Mouse (Mus musculus) testis, adult 2 months (tissue): ENCODE measurements around the gene Sptssa. TPM values are rescaled to one million over a fixed set of nuclear protein-coding genes. Genes with fewer than 3 reads are reported as not detected.

Experiments used
- H3K27ac ChIP-seq: fragments of 200-500 bp; 2 replicates; pipeline ENCODE4 v1.5.1; 2012; ENCODE audit warnings: low read depth, low read length; ENCODE audit not compliant: control insufficient read depth, insufficient read depth
- H3K27me3 ChIP-seq: fragments of 200-500 bp; 2 replicates; pipeline ENCODE4 v1.6.1; 2012; ENCODE audit warnings: mild to moderate bottlenecking, low read length, moderate library complexity; ENCODE audit not compliant: control insufficient read depth, insufficient read depth
- H3K36me3 ChIP-seq: fragments of 200-500 bp; 2 replicates; pipeline ENCODE4 v1.6.1; 2012; ENCODE audit warnings: mild to moderate bottlenecking, low read length; ENCODE audit not compliant: control insufficient read depth, insufficient read depth
- H3K4me1 ChIP-seq: fragments of 200-500 bp; 2 replicates; pipeline ENCODE4 v1.6.1; 2012; ENCODE audit warnings: low read length; ENCODE audit not compliant: control insufficient read depth, insufficient read depth
- H3K4me3 ChIP-seq: fragments of 200-500 bp; 2 replicates; pipeline ENCODE4 v1.5.1; 2012; ENCODE audit warnings: low read depth, mild to moderate bottlenecking, low read length, moderate library complexity, mixed read lengths; ENCODE audit not compliant: control insufficient read depth
- CTCF ChIP-seq: fragments of 200-500 bp; IDR thresholded peaks from 2 replicates; pipeline ENCODE4 v1.5.1; 2012; ENCODE audit warnings: low read depth, mild to moderate bottlenecking, inconsistent platforms, low read length, moderate library complexity; ENCODE audit not compliant: control insufficient read depth, insufficient read depth, insufficient replicate concordance
- POLR2A ChIP-seq: fragments of 200-500 bp; IDR thresholded peaks from 2 replicates; pipeline ENCODE4 v1.6.1; 2012; ENCODE audit warnings: low read depth, mild to moderate bottlenecking, inconsistent platforms, low read length, moderate library complexity; ENCODE audit not compliant: control insufficient read depth
- polyA plus RNA-seq: library from polyadenylated mRNA; depleted of rRNA; stranded (reverse); fragments of >200 nt; gene quantifications from 2 replicates; pipeline ENCODE4 v1.2.3, GENCODE M21; 2012

Gene Sptssa
- polyA plus RNA-seq, 1 experiment = 25.1 TPM

GRCm38 (mm10) chr12:54655292-54656038 lies 908 bp downstream of the Sptssa start:
- no peaks in the 10 kb centered on the region for H3K27me3 ChIP-seq
- peak overlapping the region; percentile 65 for H3K27ac ChIP-seq
- peaks cover 13% of the 10 kb centered on the region for H3K4me1 ChIP-seq
- H3K4me3 ChIP-seq = peak overlapping the region; percentile 76
- no peak for TF ChIP-seq CTCF
- no peak for TF ChIP-seq POLR2A
- H3K36me3 ChIP-seq = no peaks in the 10 kb centered on the region; the same call in 1 of the 2 replicates

GRCm38 (mm10) chr12:54654741-54655140 lies 1.6 kb downstream of the Sptssa start:
- H3K4me1 ChIP-seq = peaks cover 13% of the 10 kb centered on the region
- no peak for TF ChIP-seq POLR2A
- no peak for TF ChIP-seq CTCF
- no peaks in the 10 kb centered on the region for H3K27me3 ChIP-seq
- no peak overlapping the region for H3K27ac ChIP-seq
- H3K4me3 ChIP-seq = no peak overlapping the region
- no peaks in the 10 kb centered on the region; the same call in 1 of the 2 replicates for H3K36me3 ChIP-seq

DNA sequence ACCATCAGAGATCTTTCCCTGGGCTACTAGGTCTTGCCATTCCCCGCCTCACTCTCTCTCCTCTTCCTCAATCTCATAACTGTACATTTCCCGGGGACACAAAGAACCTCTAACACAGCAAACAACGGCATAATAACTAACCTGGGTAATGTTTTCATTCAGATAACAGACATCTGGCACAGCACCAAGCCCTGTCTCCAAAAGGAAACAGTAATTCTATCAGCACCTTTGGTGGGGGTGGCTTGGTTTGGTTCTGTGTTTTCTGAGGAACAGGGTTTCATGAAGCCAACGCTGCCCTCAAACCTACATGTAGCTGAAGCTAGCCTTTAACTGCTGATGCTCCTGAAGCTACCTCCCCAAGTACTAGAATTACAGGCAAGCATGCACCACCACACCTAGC lies 2.2 kb downstream of the Sptssa start:
- Histone ChIP-seq H3K4me1 (peaks cover 13% of the 10 kb centered on the region), H3K27ac (no peak overlapping the region), H3K36me3 (no peaks in the 10 kb centered on the region; the same call in 1 of the 2 replicates), H3K4me3 (no peak overlapping the region), H3K27me3 (no peaks in the 10 kb centered on the region)
- TF ChIP-seq POLR2A = no peak
- no peak for TF ChIP-seq CTCF

DNA sequence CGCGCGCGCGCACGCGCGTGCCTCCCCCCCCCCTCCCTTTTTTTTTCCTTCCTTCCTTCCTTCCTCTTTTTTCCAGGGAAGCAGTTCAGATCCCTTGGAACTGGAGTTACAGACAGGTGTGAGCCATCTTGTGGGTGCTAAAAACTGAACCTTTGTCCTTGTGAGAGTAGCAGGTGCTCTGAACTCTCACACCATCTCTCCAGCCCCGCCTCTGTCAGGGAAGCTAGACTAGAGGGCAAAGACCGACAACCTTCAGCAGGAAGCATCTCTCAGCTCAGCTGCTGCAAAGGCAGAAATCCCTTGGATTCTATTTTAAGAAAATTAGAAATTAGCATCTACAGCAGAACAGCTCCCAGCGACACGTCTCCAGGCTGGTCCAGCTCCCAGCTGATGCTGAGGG lies 4.0 kb downstream of the Sptssa start:
- H3K4me1 ChIP-seq = peaks cover 13% of the 10 kb centered on the region
- TF ChIP-seq POLR2A (no peak), CTCF (no peak)
- no peak overlapping the region for H3K27ac ChIP-seq
- no peaks in the 10 kb centered on the region for H3K36me3 ChIP-seq
- no peaks in the 10 kb centered on the region for H3K27me3 ChIP-seq
- H3K4me3 ChIP-seq = no peak overlapping the region

DNA sequence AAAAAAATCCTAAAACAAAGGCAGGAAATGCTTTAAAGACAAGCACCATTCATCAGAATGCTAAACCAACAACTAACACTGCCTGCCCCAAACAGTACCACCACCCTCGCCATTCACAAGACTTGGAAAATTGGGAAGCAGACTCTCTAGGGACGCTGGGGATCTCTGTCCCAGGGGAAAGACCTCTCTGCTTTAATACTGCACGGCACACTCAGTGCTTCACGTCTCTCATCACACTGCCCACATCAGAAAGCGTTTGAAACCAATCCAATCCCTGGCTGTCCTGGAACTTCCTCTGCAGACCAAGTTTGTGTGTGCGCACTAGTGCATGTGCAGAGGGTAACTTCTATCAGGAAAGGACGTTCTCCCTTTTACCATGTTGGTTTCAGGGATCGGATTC lies 4.6 kb downstream of the Sptssa start:
- TF ChIP-seq POLR2A = no peak
- TF ChIP-seq CTCF = no peak
- Histone ChIP-seq H3K36me3 (no peaks in the 10 kb centered on the region), H3K4me1 (peaks cover 13% of the 10 kb centered on the region), H3K27me3 (no peaks in the 10 kb centered on the region), H3K4me3 (no peak overlapping the region), H3K27ac (no peak overlapping the region)

DNA sequence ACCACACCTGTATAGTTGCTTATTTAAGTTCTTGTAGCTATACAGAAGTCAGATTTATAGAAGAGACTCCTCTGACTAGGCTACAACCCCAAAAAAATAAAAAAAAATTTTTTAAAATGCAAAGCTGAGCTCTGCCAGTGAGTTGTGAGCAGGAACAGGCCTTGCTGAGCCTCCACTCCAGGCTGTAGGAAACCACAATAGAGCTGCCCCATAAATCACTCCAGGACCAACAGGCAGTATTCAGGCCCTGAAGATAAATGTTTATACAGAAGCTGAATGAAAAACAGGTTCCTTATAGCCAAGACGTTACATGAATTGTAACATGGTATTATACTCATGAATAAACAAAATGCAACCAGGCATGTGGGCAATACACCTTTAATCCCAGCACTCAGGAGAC lies 5.2 kb downstream of the Sptssa start:
- Histone ChIP-seq H3K36me3 (no peaks in the 10 kb centered on the region), H3K27me3 (no peaks in the 10 kb centered on the region), H3K4me3 (no peak overlapping the region), H3K27ac (no peak overlapping the region), H3K4me1 (peaks cover 11% of the 10 kb centered on the region)
- TF ChIP-seq CTCF = no peak
- no peak for TF ChIP-seq POLR2A

DNA sequence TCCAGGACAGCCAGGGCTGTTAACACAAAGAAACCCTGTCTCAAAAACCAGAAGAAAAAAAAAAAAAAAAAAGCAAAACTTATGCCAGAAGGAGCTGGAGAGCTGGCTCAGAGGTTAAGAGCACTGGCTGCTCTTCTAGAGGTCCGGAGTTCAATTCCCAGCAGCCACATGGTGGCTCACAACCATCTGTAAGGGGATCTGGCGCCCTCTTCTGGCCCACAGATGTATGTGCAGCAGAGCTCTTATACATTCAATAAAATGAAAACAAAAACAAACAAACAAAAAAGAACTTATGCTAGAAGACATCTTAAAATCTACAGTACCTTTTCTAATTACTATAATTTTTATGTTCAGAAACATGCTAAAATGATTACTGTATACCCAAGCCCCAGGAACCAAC lies 11.4 kb downstream of the Sptssa start:
- H3K27ac ChIP-seq = no peak overlapping the region
- TF ChIP-seq POLR2A (no peak), CTCF (peak; percentile 58; the same call in 1 of the 2 replicates)
- H3K4me1 ChIP-seq = no peaks in the 10 kb centered on the region
- no peak overlapping the region for H3K4me3 ChIP-seq
- H3K36me3 ChIP-seq = no peaks in the 10 kb centered on the region
- no peaks in the 10 kb centered on the region for H3K27me3 ChIP-seq

DNA sequence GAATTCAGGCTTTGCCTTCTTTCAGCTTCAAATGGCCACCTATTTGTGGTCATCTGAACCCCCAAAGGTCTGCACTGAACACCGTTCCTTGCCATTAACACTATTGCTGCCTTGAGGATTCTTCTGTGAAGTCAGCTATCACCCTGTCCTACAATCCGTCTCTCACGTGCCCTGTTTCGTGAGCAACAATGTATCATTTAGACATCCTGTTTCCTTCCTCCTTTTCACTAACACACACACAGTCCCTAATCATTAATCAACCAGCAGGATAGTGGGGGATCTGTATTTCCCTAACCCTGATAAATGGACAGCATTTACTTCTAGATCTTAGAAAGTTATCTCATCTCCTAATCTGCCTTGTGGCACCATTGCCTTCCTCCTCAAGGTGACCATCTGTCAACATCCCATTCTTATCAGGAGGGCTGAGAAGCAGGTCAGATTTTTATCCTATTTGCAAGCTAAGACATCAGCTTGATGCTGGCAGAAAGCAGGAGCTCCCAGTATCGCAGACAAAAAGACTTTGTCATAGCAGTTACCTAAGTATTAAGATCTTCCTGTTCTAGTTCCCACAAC lies 13.0 kb downstream of the Sptssa start:
- H3K36me3 ChIP-seq = no peaks in the 10 kb centered on the region
- H3K27me3 ChIP-seq = no peaks in the 10 kb centered on the region
- H3K27ac ChIP-seq = no peak overlapping the region
- H3K4me1 ChIP-seq = no peaks in the 10 kb centered on the region
- TF ChIP-seq POLR2A (no peak), CTCF (no peak)
- no peak overlapping the region for H3K4me3 ChIP-seq
